Mouse (Mus musculus): ENCODE measurements around the gene Olfr812. TPM values are rescaled to one million over a fixed set of nuclear protein-coding genes. Genes with fewer than 3 reads are reported as not detected.

Olfr812 gene
- polyA plus RNA-seq (2012; rRNA removed; ENCODE audit: low replicate concordance) = not detected in 2 replicates

DNA sequence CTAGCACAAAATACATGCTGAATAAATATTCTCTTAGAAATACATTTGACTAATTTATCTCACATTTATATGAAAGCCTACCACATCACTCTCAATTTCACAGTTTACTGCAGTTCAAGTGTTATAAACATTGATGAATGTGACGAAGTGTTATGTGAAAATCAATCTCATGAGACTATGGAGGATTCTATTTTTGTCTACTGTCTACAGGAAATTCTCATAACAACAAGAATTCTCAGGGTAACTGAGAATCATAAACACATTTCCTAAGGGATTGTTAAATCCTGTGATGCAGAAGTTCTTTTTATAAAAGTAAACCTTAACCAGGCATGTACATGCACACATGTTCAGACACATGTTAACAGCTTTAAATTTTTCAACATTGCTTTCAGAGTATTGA lies at the start of gene Olfr812:
TSS of gene Olfr812 (minus strand) at position 101 of the 400 bp plus-strand sequence.

DNA sequence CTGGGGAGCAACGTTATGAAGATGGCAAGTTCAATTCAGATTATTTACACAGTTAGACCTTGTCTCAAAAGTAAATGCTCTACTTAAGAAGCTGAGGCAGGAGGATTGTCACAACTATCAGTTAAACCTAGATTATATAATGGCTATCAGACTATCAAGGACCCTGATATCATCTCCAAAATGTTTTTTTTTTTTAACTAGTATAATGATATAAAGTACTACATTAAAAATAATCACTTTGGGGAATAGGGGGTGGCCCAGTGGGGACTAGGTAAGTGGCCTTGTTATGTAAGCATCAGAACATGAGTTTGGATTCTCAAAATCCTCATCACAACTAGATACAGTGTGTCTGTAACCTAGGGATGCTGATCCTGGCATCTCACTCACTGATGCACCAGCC lies 33.9 kb upstream of the Olfr812 start, which contains the start of gene Olfr814:
TSS of gene Olfr814 (minus strand) at position 101 of the 400 bp plus-strand sequence.

DNA sequence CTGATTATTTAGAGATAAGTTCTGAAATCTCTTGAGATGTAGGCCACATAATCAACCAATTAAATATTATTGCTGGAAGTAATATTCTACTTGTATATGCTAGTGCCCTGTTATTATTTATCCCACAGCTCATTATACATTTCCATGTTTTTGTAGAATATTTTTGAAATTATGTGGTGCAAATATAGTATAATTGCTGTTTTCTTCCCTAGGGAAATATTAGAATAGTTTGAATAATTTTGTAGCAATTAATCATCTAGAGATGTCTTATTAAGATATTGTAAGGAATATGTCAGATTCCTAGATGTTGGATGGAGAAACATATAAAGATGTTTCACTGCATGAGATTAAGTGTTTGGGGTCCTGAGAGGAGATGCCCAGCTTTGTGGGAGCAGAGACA lies 9.2 kb upstream of the Olfr812 start, which contains the start of gene Olfr813:
TSS of gene Olfr813 (plus strand) at position 301 of the 400 bp plus-strand sequence.

DNA sequence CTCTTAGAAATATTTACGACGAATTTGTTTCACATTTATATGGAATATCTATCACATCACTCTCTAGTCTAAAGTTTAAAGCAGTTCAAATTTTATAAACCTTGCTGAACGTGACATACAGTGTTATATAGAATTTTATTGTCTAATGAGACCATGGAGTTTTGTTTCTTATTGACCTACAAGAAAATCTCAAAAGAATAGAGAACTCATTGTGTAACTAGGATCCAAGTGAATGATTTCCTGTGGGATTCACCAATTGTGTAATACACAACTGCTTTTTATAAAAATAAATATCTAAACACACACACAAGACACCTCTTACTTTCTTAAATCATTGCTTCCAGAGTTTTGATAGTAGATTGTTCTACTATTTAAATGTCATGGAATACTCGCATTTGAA lies 41.6 kb downstream of the Olfr812 start, which contains the start of gene Olfr811:
TSS of gene Olfr811 (minus strand) at position 101 of the 400 bp plus-strand sequence.

DNA sequence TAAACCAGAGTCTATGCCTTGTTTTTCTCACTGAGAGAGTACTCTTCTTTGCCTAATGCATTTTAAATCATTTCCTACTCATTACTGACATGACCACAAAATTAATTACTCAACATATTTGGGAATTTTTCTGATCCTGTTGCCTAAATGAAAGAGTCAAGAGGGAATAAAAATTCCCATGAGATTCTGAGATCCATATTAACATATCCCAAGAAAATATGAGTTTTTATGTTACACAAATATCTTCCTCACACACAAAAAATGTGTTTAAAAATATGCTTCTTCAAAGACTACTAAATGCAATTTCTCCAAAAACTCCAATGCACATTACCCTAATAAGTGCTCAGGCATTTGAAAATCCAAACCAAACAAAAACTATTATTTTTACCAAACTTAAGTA lies 51.1 kb downstream of the Olfr812 start, which contains the start of gene Olfr810:
TSS of gene Olfr810 (minus strand) at position 101 of the 400 bp plus-strand sequence.

Other genes with a start within 250 kb of the Olfr812 start
- not detected in 2 replicates for gene Olfr796, start 233.5 kb downstream of the Olfr812 start, polyA plus RNA-seq (2012; rRNA removed; ENCODE audit: low replicate concordance)
- not detected in 2 replicates for gene Olfr798, start 218.2 kb downstream of the Olfr812 start, polyA plus RNA-seq (2012; rRNA removed; ENCODE audit: low replicate concordance)
- gene Olfr799, start 208.6 kb downstream of the Olfr812 start, polyA plus RNA-seq (2012; rRNA removed; ENCODE audit: low replicate concordance) = not detected in 2 replicates
- gene Olfr800, start 188.4 kb downstream of the Olfr812 start, polyA plus RNA-seq (2012; rRNA removed; ENCODE audit: low replicate concordance) = not detected in 2 replicates
- gene Olfr801, start 172.2 kb downstream of the Olfr812 start, polyA plus RNA-seq (2012; rRNA removed; ENCODE audit: low replicate concordance) = not detected in 2 replicates
- gene Olfr802, start 157.9 kb downstream of the Olfr812 start, polyA plus RNA-seq (2012; rRNA removed; ENCODE audit: low replicate concordance) = not detected in 2 replicates
- gene Olfr803, start 151.8 kb downstream of the Olfr812 start, polyA plus RNA-seq (2012; rRNA removed; ENCODE audit: low replicate concordance) = not detected in 2 replicates
- gene Olfr804, start 142.9 kb downstream of the Olfr812 start, polyA plus RNA-seq (2012; rRNA removed; ENCODE audit: low replicate concordance) = not detected in 2 replicates
- not detected in 2 replicates for gene Olfr805, start 116.7 kb downstream of the Olfr812 start, polyA plus RNA-seq (2012; rRNA removed; ENCODE audit: low replicate concordance)
- not detected in 2 replicates for gene Olfr806, start 104.2 kb downstream of the Olfr812 start, polyA plus RNA-seq (2012; rRNA removed; ENCODE audit: low replicate concordance)
- not detected in 2 replicates for gene Olfr807, start 88.3 kb downstream of the Olfr812 start, polyA plus RNA-seq (2012; rRNA removed; ENCODE audit: low replicate concordance)
- not detected in 2 replicates for gene Olfr808, start 80.6 kb downstream of the Olfr812 start, polyA plus RNA-seq (2012; rRNA removed; ENCODE audit: low replicate concordance)
- gene Olfr809, start 71.5 kb downstream of the Olfr812 start, polyA plus RNA-seq (2012; rRNA removed; ENCODE audit: low replicate concordance) = not detected in 2 replicates
- not detected in 2 replicates for gene Olfr810, start 51.2 kb downstream of the Olfr812 start, polyA plus RNA-seq (2012; rRNA removed; ENCODE audit: low replicate concordance)
- not detected in 2 replicates for gene Olfr811, start 41.7 kb downstream of the Olfr812 start, polyA plus RNA-seq (2012; rRNA removed; ENCODE audit: low replicate concordance)
- gene Olfr813, start 9.3 kb upstream of the Olfr812 start, polyA plus RNA-seq (2012; rRNA removed; ENCODE audit: low replicate concordance) = not detected in 2 replicates
- not detected in 2 replicates for gene Olfr814, start 33.8 kb upstream of the Olfr812 start, polyA plus RNA-seq (2012; rRNA removed; ENCODE audit: low replicate concordance)
- not detected in 2 replicates for gene Olfr815, start 59.8 kb upstream of the Olfr812 start, polyA plus RNA-seq (2012; rRNA removed; ENCODE audit: low replicate concordance)
- not detected in 2 replicates for gene Olfr816, start 69.5 kb upstream of the Olfr812 start, polyA plus RNA-seq (2012; rRNA removed; ENCODE audit: low replicate concordance)
- not detected in 2 replicates for gene Olfr818, start 103.0 kb upstream of the Olfr812 start, polyA plus RNA-seq (2012; rRNA removed; ENCODE audit: low replicate concordance)
- gene Olfr819, start 121.2 kb upstream of the Olfr812 start, polyA plus RNA-seq (2012; rRNA removed; ENCODE audit: low replicate concordance) = not detected in 2 replicates
- not detected in 2 replicates for gene Olfr247, start 130.0 kb upstream of the Olfr812 start, polyA plus RNA-seq (2012; rRNA removed; ENCODE audit: low replicate concordance)
- not detected in 2 replicates for gene Gm10310, start 139.0 kb upstream of the Olfr812 start, polyA plus RNA-seq (2012; rRNA removed; ENCODE audit: low replicate concordance)
- gene Olfr820, start 166.5 kb upstream of the Olfr812 start, polyA plus RNA-seq (2012; rRNA removed; ENCODE audit: low replicate concordance) = not detected in 2 replicates
- not detected in 2 replicates for gene Olfr821, start 184.3 kb upstream of the Olfr812 start, polyA plus RNA-seq (2012; rRNA removed; ENCODE audit: low replicate concordance)
- gene Olfr822, start 225.1 kb upstream of the Olfr812 start, polyA plus RNA-seq (2012; rRNA removed; ENCODE audit: low replicate concordance) = not detected in 2 replicates